8 mouse cellular contexts compared by ENCODE assay signal in genomic region chr7:79246039-79246670, GRCm38 (mm10). TPM values are rescaled to one million over a fixed set of nuclear protein-coding genes. Genes with fewer than 3 reads are reported as not detected.
DNase-seq lines count a peak whose midpoint lies in the region; ATAC-seq and TF ChIP-seq lines count a peak whose summit lies in the region.

No protein-coding gene starts in this region.

- peak overlapping the region; percentile 48 for H3K4me2 ChIP-seq in forebrain, embryonic 12.5 days
- H3K4me2 ChIP-seq in heart, postnatal 0 days (ENCODE audit: low read depth, low read length) = peak overlapping the region; percentile 29; the same call in 1 of the 2 replicates
- H3K4me2 ChIP-seq in liver, embryonic 16.5 days (ENCODE audit: low read depth, low read length) = 0 out of 2 replicates have a peak overlapping the region, but pooled peaks have one; percentile 18
- H3K4me2 ChIP-seq in neural tube, embryonic 13.5 days = peak overlapping the region; percentile 52

- no peak overlapping the region for H3K27ac ChIP-seq in forebrain, embryonic 12.5 days
- H3K27ac ChIP-seq in heart, postnatal 0 days (ENCODE audit: low read depth) = no peak overlapping the region
- no peak overlapping the region for H3K27ac ChIP-seq in liver, embryonic 16.5 days (ENCODE audit: low read length)
- H3K27ac ChIP-seq in neural tube, embryonic 13.5 days (replicated peaks) = no peak overlapping the region

- H3K4me3 ChIP-seq in E14TG2a.4 (replicated peaks; ENCODE audit: low read length) = peak overlapping the region; percentile 39; the same call in 1 of the 2 replicates
- peak overlapping the region; percentile 21 for H3K4me3 ChIP-seq in forebrain, embryonic 12.5 days (replicated peaks)
- H3K4me3 ChIP-seq in heart, postnatal 0 days (ENCODE audit: low read depth, low read length) = no peak overlapping the region
- H3K4me3 ChIP-seq in liver, embryonic 16.5 days (ENCODE audit: low read depth, low read length) = no peak overlapping the region
- peak overlapping the region; percentile 18; the same call in 1 of the 2 replicates for H3K4me3 ChIP-seq in neural tube, embryonic 13.5 days

- H3K36me3 ChIP-seq in E14TG2a.4 (ENCODE audit: insufficient read depth, low read length) = no peaks in the 10 kb centered on the region
- H3K36me3 ChIP-seq in forebrain, embryonic 12.5 days (replicated peaks) = no peaks in the 10 kb centered on the region
- H3K36me3 ChIP-seq in heart, postnatal 0 days (replicated peaks; ENCODE audit: control insufficient read depth, insufficient read depth, low read length) = no peaks in the 10 kb centered on the region
- no peaks in the 10 kb centered on the region for H3K36me3 ChIP-seq in liver, embryonic 16.5 days (ENCODE audit: control insufficient read depth, insufficient read depth)
- H3K36me3 ChIP-seq in neural tube, embryonic 13.5 days = no peaks in the 10 kb centered on the region

- TF ChIP-seq CTCF in E14TG2a.4 (conservative IDR thresholded peaks at IDR 0.05; ENCODE audit: low read length) = peak; percentile 68
- peak; percentile 96 for TF ChIP-seq CTCF in heart, postnatal 0 days (IDR thresholded peaks at IDR 0.05; ENCODE audit: low read depth)

- WGBS in forebrain, embryonic 12.5 days = 16% methylated on average over 18 of the region's 18 CpGs
- WGBS in heart, postnatal 0 days = 12% methylated on average over 18 of the region's 18 CpGs
- WGBS in liver, embryonic 16.5 days (ENCODE audit: insufficient replicate concordance) = 16% methylated on average over 18 of the region's 18 CpGs
- 18% methylated on average over 18 of the region's 18 CpGs for WGBS in neural tube, embryonic 13.5 days

- peaks cover 10% of the 10 kb centered on the region for H3K27me3 ChIP-seq in E14TG2a.4 (ENCODE audit: insufficient read depth, low read length)
- H3K27me3 ChIP-seq in forebrain, embryonic 12.5 days = peaks cover 2% of the 10 kb centered on the region; the same call in 1 of the 2 replicates
- H3K27me3 ChIP-seq in heart, postnatal 0 days (ENCODE audit: control insufficient read depth, insufficient read depth, low read length) = no peaks in the 10 kb centered on the region
- no peaks in the 10 kb centered on the region for H3K27me3 ChIP-seq in liver, embryonic 16.5 days (ENCODE audit: control insufficient read depth, insufficient read depth, low read depth, low read length)
- no peaks in the 10 kb centered on the region for H3K27me3 ChIP-seq in neural tube, embryonic 13.5 days

- peak; percentile 75 for ATAC-seq in forebrain, embryonic 12.5 days (ENCODE audit: low FRiP score)
- ATAC-seq in heart, postnatal 0 days (ENCODE audit: insufficient read depth, low read depth) = no peak
- ATAC-seq in liver, embryonic 16.5 days (ENCODE audit: low read depth) = no peak
- ATAC-seq in neural tube, embryonic 13.5 days (ENCODE audit: low read depth) = peak; percentile 55; the same call in 1 of the 2 replicates

- DNase-seq in c-Kit-positive CD71-positive TER-119-positive erythroid progenitor cells, embryonic 14.5 days (ENCODE audit: low spot score) = peak; percentile 32
- peak; percentile 49 for DNase-seq in heart, postnatal 0 days (ENCODE audit: low spot score)
- DNase-seq in kidney, postnatal 25 days = peak; percentile 78 to 82
- DNase-seq in thymus, postnatal 10 days (ENCODE audit: low spot score in 2 of 2) = peak; percentile 18 to 57

- H3K4me1 ChIP-seq in E14TG2a.4 (replicated peaks; ENCODE audit: low read depth, low read length) = peaks cover 16% of the 10 kb centered on the region
- peaks cover 7% of the 10 kb centered on the region for H3K4me1 ChIP-seq in forebrain, embryonic 12.5 days
- H3K4me1 ChIP-seq in heart, postnatal 0 days (ENCODE audit: control insufficient read depth, insufficient read depth) = no peaks in the 10 kb centered on the region
- H3K4me1 ChIP-seq in liver, embryonic 16.5 days (ENCODE audit: control insufficient read depth, low read depth, low read length) = peaks cover 6% of the 10 kb centered on the region; the same call in 1 of the 2 replicates
- peaks cover 13% of the 10 kb centered on the region for H3K4me1 ChIP-seq in neural tube, embryonic 13.5 days (replicated peaks)

- no peak for TF ChIP-seq EP300 in heart, postnatal 0 days (IDR thresholded peaks at IDR 0.05; ENCODE audit: low read depth)

- H3K9me3 ChIP-seq in E14TG2a.4 (ENCODE audit: low read length) = no peaks in the 10 kb centered on the region
- no peaks in the 10 kb centered on the region for H3K9me3 ChIP-seq in forebrain, embryonic 12.5 days
- no peaks in the 10 kb centered on the region for H3K9me3 ChIP-seq in heart, postnatal 0 days (replicated peaks; ENCODE audit: control insufficient read depth, low read length)
- no peaks in the 10 kb centered on the region for H3K9me3 ChIP-seq in liver, embryonic 16.5 days (replicated peaks; ENCODE audit: control insufficient read depth, low read length)
- H3K9me3 ChIP-seq in neural tube, embryonic 13.5 days = no peaks in the 10 kb centered on the region

- H3K9ac ChIP-seq in forebrain, embryonic 12.5 days = no peak overlapping the region
- H3K9ac ChIP-seq in heart, postnatal 0 days (replicated peaks; ENCODE audit: low read depth, low read length) = no peak overlapping the region
- no peak overlapping the region for H3K9ac ChIP-seq in liver, embryonic 16.5 days (ENCODE audit: low read depth, low read length)
- 0 out of 2 replicates have a peak overlapping the region, but pooled peaks have one; percentile 38 for H3K9ac ChIP-seq in neural tube, embryonic 13.5 days

RNA-seq across cellular contexts. Expression of gene Abhd2, which starts 26.8 kb away (rescaled TPM):
- polyA plus RNA-seq in forebrain, embryonic 12.5 days (2016; fragmentation: Nextera tagmentation; extraction: Ambion mirVana) = 12.1 and 15.3 TPM in 2 replicates
- 14.5 and 16.6 TPM in 2 replicates for total RNA-seq in heart, postnatal 0 days (2014; rRNA removed; ENCODE audit: low replicate concordance)
- polyA plus RNA-seq in heart, postnatal 0 days (2015; fragmentation: Nextera tagmentation; extraction: Ambion mirVana) = 3.4 and 4.2 TPM in 2 replicates
- polyA plus RNA-seq in liver, embryonic 16.5 days (2015; fragmentation: Nextera tagmentation; extraction: Ambion mirVana) = 13.1 and 14.4 TPM in 2 replicates
- polyA plus RNA-seq in neural tube, embryonic 13.5 days (2015; fragmentation: Nextera tagmentation; extraction: Ambion mirVana) = 15.7 and 16.7 TPM in 2 replicates

Comparison
In these comparisons a context has a peak if more than half of its experiments do, and no peak if none do; other contexts are left out.
1. H3K4me3 ChIP-seq: peak in E14TG2a.4 (single experiment), forebrain, embryonic 12.5 days (single experiment) and neural tube, embryonic 13.5 days (single experiment); none in heart, postnatal 0 days (single experiment) and liver, embryonic 16.5 days (single experiment).
2. ATAC-seq: peak in forebrain, embryonic 12.5 days (single experiment) and neural tube, embryonic 13.5 days (single experiment); none in heart, postnatal 0 days (single experiment) and liver, embryonic 16.5 days (single experiment).
3. Peak in every context shown above with its lines, with median percentiles within 50 percentile points of each other: DNase-seq and H3K4me2 ChIP-seq.